Mouse (Mus musculus): ENCODE measurements at regions not wholly inside any gene's neighbourhood (a gene's known extent, or its start where the extent isn't known, plus 50 kb on each side); places are given as distances from the start of the nearest gene placed in this dataset.

DNA sequence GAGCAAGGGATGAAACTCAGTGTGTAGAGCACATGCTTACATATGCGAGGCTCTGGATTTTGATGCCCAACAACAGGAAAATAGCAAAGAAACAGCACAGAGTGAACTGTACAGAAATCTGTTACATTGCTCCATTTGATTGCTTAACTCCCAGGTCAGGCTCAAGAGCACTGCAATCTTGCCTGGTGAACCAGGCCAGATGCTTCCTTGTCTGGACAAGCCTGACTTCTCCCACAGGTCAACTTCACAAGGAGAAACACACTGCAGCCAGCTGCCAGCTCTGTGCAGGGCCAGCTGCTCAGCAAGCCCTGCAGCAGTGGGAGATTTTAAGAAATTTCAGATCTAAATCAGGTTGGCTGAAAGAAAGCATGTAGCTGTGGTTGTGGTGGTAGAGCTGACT is 81.2 kb upstream of the 1700066M21Rik start:
- TF ChIP-seq CTCF (IDR thresholded peaks at IDR 0.05; ENCODE audit: insufficient read depth, low read depth, low read length): no peak
- no peak for TF ChIP-seq POLR2A (IDR thresholded peaks at IDR 0.05; ENCODE audit: insufficient read depth, low read depth, low read length)
